Mouse (Mus musculus) forebrain, embryonic 12.5 days (tissue): ENCODE data around the gene Chmp4b. TPM values are rescaled to one million over a fixed set of nuclear protein-coding genes. Genes with fewer than 3 reads are reported as not detected.

Source experiments
- ATAC-seq: fragments of 200-750 bp; cut with Nextera tagmentation; 2 replicates; pipeline ENCODE4 v1.8.0; 2017; ENCODE audit warnings: moderate TSS enrichment; ENCODE audit not compliant: low FRiP score
- H3K27ac ChIP-seq: fragments of 300-500 bp; sonication (generic); 2 replicates; pipeline ENCODE4 v1.5.1; 2016; ENCODE audit warnings: mild to moderate bottlenecking
- H3K27me3 ChIP-seq: fragments of 300-500 bp; sonication (generic); 2 replicates; pipeline ENCODE4 v1.6.1; 2016; ENCODE audit warnings: mild to moderate bottlenecking
- H3K36me3 ChIP-seq: fragments of 300-500 bp; sonication (generic); replicated peaks from 2 replicates; pipeline ENCODE4 v1.6.1; 2016; ENCODE audit warnings: mild to moderate bottlenecking
- H3K4me1 ChIP-seq: fragments of 300-500 bp; sonication (generic); 2 replicates; pipeline ENCODE4 v1.6.1; 2016
- H3K4me2 ChIP-seq: fragments of 300-500 bp; sonication (generic); 2 replicates; pipeline ENCODE4 v1.6.1; 2016; ENCODE audit warnings: mild to moderate bottlenecking, moderate library complexity
- H3K4me3 ChIP-seq: fragments of 300-500 bp; sonication (generic); replicated peaks from 2 replicates; pipeline ENCODE4 v1.5.1; 2016; ENCODE audit warnings: mild to moderate bottlenecking
- H3K9ac ChIP-seq: fragments of 300-500 bp; sonication (generic); 2 replicates; pipeline ENCODE4 v1.6.1; 2016; ENCODE audit warnings: mild to moderate bottlenecking
- H3K9me3 ChIP-seq: fragments of 300-500 bp; sonication (generic); 2 replicates; pipeline ENCODE4 v1.6.1; 2016
- WGBS: fragments of 180-500 bp; shearing (Covaris S2); methylation state at CpG from one replicate; pipeline ENCODE4 v1.1.7; 2016; 5-methylcytosine and 5-hydroxymethylcytosine counted together
- polyA plus RNA-seq: library from polyadenylated mRNA; unstranded; fragments of >200 nt; fragmentation: Nextera tagmentation; extraction: Ambion mirVana; gene quantifications from 2 replicates; pipeline ENCODE4 v1.2.1, GENCODE M21; 2016

Chmp4b gene
- polyA plus RNA-seq, 1 experiment from 2014 or later = 21.8 TPM

DNA sequence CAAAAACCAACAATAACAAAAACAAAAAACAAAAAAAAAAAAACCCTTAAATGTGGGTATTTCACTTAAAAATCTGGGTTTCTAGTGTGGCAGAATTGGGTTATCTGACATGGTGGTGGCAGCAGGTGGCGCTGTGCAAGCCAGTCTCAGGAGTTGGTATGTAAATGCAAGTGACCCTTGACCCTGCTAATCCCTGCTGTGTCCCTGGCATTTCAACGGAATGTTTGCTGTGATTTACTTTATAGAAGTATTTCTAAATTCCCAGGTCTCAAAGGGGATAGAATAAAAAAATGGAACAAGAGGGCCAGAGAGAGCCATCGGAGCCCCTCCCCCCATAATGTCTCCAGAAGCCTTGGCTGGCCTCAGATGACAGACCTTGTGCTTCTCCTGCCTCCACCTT lies 3.4 kb upstream of the Chmp4b start:
- no peak overlapping the region for H3K27ac ChIP-seq
- 29% methylated on average over 3 of the region's 3 CpGs for WGBS
- ATAC-seq = no peak

DNA sequence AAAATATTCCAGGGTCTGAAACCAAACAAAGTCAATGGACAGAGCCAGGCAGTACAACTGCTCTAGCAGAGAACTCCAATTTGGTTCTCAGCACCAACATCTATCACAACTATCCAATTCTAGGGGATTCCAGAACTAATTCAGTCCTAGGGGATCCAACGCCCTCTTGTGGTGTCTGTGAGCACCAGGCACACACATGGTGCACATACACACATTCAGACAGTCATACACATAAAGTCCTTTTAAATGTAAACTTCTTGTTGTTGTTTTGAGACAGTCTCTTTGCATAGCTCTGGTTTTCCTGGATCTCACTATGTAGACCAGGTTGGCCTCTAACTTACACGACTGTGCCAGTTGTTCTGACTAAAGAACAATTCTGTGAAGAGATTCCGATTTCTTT lies 1.1 kb upstream of the Chmp4b start:
- 84% methylated on average over 3 of the region's 3 CpGs for WGBS

More for the DNA sequence above, 3.4 kb upstream of the Chmp4b start:
- Histone ChIP-seq H3K4me2 (no peak overlapping the region), H3K9ac (no peak overlapping the region), H3K4me3 (no peak overlapping the region), H3K9me3 (no peaks in the 10 kb centered on the region), H3K36me3 (peaks cover 33% of the 10 kb centered on the region), H3K27me3 (no peaks in the 10 kb centered on the region), H3K4me1 (peaks cover 3% of the 10 kb centered on the region; the same call in 1 of the 2 replicates)

DNA sequence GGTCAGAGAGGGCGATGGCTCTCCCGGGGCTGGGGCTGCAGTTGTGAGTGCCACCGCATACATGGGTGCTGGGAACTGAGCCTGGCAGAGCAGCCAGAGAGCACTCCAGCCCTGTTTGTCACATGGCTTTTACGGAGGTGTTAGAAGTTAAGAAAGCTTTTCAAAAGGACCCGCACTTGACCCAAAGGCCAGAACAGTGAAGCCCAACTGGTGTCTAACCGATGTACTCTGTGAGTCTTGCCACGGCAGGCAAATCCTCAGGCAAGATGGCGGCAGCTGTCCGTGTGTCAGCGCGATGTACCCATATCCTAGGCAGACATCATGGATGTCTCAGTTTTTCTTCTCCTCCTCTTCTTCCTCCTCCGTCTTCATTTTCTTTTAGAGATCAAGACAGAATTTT lies 3.5 kb downstream of the Chmp4b start:
- no peak for ATAC-seq
- Histone ChIP-seq H3K4me1 (peaks cover 24% of the 10 kb centered on the region), H3K4me3 (no peak overlapping the region), H3K9ac (no peak overlapping the region), H3K27me3 (no peaks in the 10 kb centered on the region), H3K27ac (no peak overlapping the region), H3K4me2 (no peak overlapping the region), H3K9me3 (no peaks in the 10 kb centered on the region), H3K36me3 (0 out of 2 replicates have a peak, but pooled peaks cover 3% of the 10 kb centered on the region)
- 94% methylated on average over 12 of the region's 12 CpGs for WGBS

More for the DNA sequence above, 1.1 kb upstream of the Chmp4b start:
- Histone ChIP-seq H3K4me1 (peaks cover 3% of the 10 kb centered on the region; the same call in 1 of the 2 replicates), H3K9ac (no peak overlapping the region), H3K4me3 (no peak overlapping the region), H3K27me3 (no peaks in the 10 kb centered on the region), H3K9me3 (no peaks in the 10 kb centered on the region), H3K27ac (no peak overlapping the region), H3K36me3 (peaks cover 15% of the 10 kb centered on the region), H3K4me2 (no peak overlapping the region)
- ATAC-seq = no peak

DNA sequence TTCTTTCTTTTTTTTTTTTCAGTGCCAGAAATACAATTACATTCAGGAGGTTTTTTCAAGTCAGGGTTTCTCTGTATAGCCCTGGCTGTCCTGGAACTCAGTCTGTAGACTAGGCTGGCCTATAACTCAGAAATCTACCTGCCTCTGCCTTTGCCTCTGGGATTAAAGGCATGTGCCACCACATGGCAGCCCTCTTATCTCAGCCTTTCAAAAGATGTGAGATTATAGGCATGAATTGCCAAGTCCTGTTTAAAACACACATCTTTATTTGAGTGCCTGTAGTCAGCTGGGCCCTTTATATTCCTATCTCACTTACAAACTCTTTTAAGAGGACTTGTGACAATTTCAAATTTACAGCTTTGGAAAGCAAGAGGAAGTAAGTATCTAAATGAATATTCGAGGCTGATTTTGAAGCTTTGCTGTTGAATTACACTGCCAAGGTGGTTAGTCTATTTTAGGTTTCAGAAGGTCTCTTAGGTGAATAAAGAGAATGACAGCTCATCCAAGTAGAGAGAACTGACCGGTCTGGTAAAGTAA lies 4.4 kb downstream of the Chmp4b start:
- H3K27me3 ChIP-seq = no peaks in the 10 kb centered on the region
- no peak for ATAC-seq
- peaks cover 28% of the 10 kb centered on the region for H3K4me1 ChIP-seq
- peaks cover 10% of the 10 kb centered on the region for H3K36me3 ChIP-seq
- no peak overlapping the region for H3K27ac ChIP-seq
- no peak overlapping the region for H3K4me3 ChIP-seq
- no peak overlapping the region for H3K9ac ChIP-seq
- H3K9me3 ChIP-seq = no peaks in the 10 kb centered on the region
- WGBS = 87% methylated on average over 2 of the region's 2 CpGs
- peak overlapping the region; percentile 47; the same call in 1 of the 2 replicates for H3K4me2 ChIP-seq

DNA sequence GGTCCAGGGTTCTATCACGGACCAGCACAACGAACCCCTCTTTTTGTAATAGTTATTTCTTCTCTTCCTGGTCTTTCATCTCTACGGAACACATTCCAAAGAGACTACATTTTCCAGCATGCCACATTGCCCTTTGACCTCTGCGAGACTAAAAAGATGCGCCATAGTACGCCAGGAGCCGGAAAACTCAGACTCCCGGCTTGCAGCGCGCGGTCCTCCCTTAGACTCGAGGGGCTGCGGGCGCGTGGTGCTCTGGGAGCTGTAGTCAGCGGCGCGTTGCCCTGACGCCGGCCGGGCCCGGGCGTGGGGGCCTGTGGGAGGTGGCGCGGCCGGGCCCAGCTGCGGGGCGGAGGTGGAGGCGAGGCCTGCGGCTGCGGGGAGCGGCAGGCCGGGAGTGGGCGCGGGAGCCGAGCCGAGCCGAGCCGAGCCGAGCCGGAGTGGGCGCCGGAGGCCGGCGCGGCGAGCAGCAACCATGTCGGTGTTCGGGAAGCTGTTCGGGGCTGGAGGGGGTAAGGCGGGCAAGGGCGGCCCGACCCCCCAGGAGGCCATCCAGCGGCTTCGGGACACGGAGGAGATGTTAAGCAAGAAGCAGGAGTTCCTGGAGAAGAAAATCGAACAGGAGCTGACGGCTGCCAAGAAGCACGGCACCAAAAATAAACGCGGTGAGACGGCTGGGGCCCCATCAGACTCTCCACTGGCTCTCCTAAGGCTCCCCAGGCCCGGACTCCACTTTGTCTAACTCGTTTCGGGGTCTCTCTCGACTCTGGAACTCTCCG lies 5.4 kb downstream of the Chmp4b start:
- H3K36me3 ChIP-seq = peaks cover 18% of the 10 kb centered on the region
- peak overlapping the region; percentile 90 for H3K4me3 ChIP-seq
- H3K27ac ChIP-seq = peak overlapping the region; percentile 71
- ATAC-seq = peak; percentile 100
- no peaks in the 10 kb centered on the region for H3K9me3 ChIP-seq
- peak overlapping the region; percentile 98 for H3K4me2 ChIP-seq
- WGBS = under 1% methylated on average over 54 of the region's 67 CpGs
- H3K4me1 ChIP-seq = peaks cover 28% of the 10 kb centered on the region
- no peaks in the 10 kb centered on the region for H3K27me3 ChIP-seq
- peak overlapping the region; percentile 96 for H3K9ac ChIP-seq

DNA sequence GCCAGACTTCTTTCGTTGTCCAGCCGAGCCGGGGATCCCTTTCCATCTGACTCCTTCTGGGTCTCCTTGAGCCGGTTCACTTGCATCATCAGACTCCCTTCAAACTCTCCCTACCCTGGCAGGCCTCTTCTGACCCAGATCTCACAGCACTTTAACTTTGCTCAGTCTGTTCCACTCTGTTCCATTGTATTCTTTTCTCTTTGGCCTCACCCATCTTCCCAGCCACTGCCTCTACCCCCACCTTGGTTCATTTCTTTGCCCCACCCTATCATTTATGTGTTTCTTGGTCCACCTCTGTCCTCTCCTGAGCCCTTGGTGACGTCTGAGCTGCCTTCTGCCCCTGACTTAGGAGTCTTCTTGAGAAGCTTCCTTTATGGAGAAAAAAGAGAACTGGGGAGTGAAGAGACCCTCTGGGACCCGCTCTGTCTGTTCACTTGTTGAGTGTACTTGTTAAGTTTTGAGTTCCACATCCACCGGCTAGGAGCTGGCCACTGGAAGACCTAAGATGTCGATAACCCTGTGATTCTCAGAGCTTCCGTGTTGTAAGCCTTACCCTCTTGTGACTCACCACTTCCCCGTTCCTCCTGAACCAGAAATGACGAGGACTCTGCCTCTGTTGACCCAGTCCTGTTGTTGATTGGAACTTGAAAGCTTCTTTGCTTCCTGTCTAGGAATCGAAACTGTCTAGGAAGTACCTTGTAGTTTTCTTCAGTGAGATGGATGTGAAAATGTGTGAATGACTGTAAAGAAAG lies 6.2 kb downstream of the Chmp4b start:
- no peak; the same call in 1 of the 2 replicates for ATAC-seq
- H3K36me3 ChIP-seq = peaks cover 18% of the 10 kb centered on the region
- peak overlapping the region; percentile 90 for H3K4me3 ChIP-seq
- no peaks in the 10 kb centered on the region for H3K9me3 ChIP-seq
- no peaks in the 10 kb centered on the region for H3K27me3 ChIP-seq
- peaks cover 28% of the 10 kb centered on the region for H3K4me1 ChIP-seq
- H3K27ac ChIP-seq = peak overlapping the region; percentile 71
- peak overlapping the region; percentile 96 for H3K9ac ChIP-seq
- peak overlapping the region; percentile 98 for H3K4me2 ChIP-seq
- WGBS = 23% methylated on average over 12 of the region's 12 CpGs

DNA sequence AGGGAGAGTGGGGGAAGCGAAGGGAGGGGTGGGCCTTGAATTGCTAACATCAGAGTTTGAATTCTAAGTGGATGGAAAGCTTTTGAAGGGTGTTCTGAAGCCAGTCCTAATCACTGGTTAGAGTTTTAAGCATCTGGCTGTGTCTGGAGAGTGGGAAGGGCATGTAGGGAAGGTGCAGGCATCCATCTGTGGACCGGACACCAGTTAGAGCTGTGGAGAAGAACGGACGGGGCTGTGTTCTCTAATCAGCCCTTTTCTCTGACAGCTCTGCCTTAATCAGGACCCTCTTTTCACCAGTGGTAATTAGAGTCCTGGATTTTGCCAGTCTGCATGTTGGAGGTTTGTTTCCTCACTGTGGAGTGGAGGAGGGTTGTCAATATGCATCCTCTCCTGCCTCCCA lies 7.6 kb downstream of the Chmp4b start:
- H3K9ac ChIP-seq = peak overlapping the region; percentile 33; the same call in 1 of the 2 replicates
- H3K4me3 ChIP-seq = no peak overlapping the region

DNA sequence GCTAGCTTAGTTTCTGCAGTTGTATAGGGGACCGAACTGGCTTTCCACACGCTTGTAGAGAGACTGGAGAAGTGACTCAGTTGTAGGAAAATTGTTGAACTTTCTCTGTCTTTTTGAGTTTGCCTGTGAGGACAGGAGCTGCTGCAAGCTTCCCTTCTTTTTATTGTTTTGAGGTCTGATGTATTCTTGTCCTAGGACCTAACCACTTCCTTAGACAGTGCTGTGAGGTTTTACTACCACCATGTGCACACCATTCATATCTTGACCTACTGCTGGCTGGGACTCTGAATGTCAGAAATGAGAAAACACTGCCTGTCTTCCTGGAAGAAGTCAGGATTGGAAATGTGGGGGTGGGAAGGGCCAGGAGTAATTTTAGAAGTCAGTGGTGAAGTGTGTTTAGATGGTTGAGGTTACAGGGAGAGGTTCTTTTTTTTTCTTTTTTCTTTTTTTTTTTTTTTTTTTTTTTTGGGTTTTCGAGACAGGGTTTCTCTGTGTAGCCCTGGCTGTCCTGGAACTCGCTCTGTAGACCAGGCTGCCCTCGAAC lies 8.1 kb downstream of the Chmp4b start:
- no peaks in the 10 kb centered on the region for H3K27me3 ChIP-seq
- H3K4me3 ChIP-seq = no peak overlapping the region
- peak overlapping the region; percentile 98 for H3K4me2 ChIP-seq
- no peaks in the 10 kb centered on the region for H3K9me3 ChIP-seq
- H3K36me3 ChIP-seq = peaks cover 18% of the 10 kb centered on the region
- H3K9ac ChIP-seq = peak overlapping the region; percentile 33; the same call in 1 of the 2 replicates
- no peak for ATAC-seq
- WGBS = 79% methylated on average over 4 of the region's 5 CpGs
- peak overlapping the region; percentile 37; the same call in 1 of the 2 replicates for H3K27ac ChIP-seq
- H3K4me1 ChIP-seq = peaks cover 28% of the 10 kb centered on the region

More for the DNA sequence above, 7.6 kb downstream of the Chmp4b start:
- Histone ChIP-seq H3K9me3 (no peaks in the 10 kb centered on the region), H3K4me2 (peak overlapping the region; percentile 98), H3K36me3 (peaks cover 18% of the 10 kb centered on the region), H3K27me3 (no peaks in the 10 kb centered on the region), H3K4me1 (peaks cover 28% of the 10 kb centered on the region), H3K27ac (peak overlapping the region; percentile 37; the same call in 1 of the 2 replicates)
- ATAC-seq = no peak
- WGBS = 69% methylated on average over 4 of the region's 4 CpGs

DNA sequence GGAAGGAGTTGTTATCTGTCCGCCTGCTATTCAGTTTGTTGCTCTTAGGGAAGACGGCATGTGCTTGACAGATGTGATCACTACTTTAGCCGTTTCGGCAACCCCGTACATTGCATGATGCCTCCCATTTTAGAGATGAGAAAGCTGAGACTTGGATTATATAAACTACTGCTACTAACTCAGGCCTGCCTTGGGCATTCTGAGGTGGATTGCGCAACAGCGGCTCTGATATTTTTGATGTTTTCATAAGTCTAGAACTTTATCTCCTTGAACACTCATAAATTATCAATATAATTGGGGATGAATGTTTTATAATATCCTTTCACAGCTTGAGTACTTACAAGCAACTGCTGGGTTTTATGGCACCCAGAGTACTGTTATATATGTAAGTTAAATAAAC lies 17.2 kb downstream of the Chmp4b start:
- no peak overlapping the region for H3K27ac ChIP-seq
- no peaks in the 10 kb centered on the region for H3K9me3 ChIP-seq
- no peak for ATAC-seq
- H3K4me3 ChIP-seq = no peak overlapping the region
- 96% methylated on average over 7 of the region's 7 CpGs for WGBS
- H3K4me1 ChIP-seq = no peaks in the 10 kb centered on the region
- H3K27me3 ChIP-seq = no peaks in the 10 kb centered on the region
- H3K9ac ChIP-seq = no peak overlapping the region
- H3K36me3 ChIP-seq = 0 out of 2 replicates have a peak, but pooled peaks cover 11% of the 10 kb centered on the region
- H3K4me2 ChIP-seq = no peak overlapping the region

DNA sequence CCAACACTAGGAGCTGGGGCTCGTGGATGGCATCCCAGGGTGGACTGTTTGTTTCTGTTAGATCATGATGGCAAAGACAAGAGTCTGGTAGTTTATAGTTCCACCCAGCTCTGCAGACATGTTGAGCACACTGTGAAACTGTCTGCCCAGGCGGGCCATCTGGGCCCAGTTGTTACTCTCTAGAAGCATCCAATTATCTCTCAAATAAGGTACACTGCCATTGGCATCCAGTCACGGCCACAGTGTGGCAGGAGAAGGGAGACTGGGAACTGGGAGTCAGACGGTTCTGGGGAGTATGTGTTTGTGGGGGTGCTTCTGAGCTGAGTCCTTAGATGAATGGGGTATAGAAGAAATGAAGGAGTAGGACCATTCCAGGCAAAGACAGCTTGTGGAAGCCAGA lies 18.6 kb downstream of the Chmp4b start:
- ATAC-seq = no peak
- WGBS = 83% methylated on average over 4 of the region's 4 CpGs
- Histone ChIP-seq H3K36me3 (0 out of 2 replicates have a peak, but pooled peaks cover 11% of the 10 kb centered on the region), H3K4me1 (no peaks in the 10 kb centered on the region), H3K27me3 (no peaks in the 10 kb centered on the region), H3K4me2 (no peak overlapping the region), H3K9me3 (no peaks in the 10 kb centered on the region), H3K27ac (no peak overlapping the region), H3K4me3 (no peak overlapping the region), H3K9ac (no peak overlapping the region)

DNA sequence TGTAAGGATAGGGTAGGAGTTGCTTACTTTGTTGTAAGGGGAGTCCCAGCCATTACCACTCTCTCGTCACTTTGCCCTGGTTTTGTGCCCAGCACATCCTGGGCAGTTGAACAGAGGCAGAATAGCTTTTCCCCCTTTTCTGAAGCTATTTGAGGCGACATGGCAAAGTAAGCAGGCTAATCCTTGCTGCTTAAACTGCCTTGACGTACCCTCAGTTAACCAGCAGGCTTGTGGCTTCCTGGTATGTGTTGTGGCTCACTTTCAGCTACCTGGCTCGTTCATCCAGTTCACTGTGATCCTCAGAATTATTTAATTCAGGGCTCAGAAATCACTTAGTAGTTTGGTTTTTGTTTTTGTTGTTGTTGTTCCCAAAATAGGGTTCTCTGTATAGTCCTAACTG lies 19.2 kb downstream of the Chmp4b start:
- H3K9ac ChIP-seq = no peak overlapping the region
- H3K9me3 ChIP-seq = no peaks in the 10 kb centered on the region
- no peak for ATAC-seq
- H3K4me3 ChIP-seq = no peak overlapping the region
- 0 out of 2 replicates have a peak, but pooled peaks cover 11% of the 10 kb centered on the region for H3K36me3 ChIP-seq
- H3K27me3 ChIP-seq = no peaks in the 10 kb centered on the region
- no peak overlapping the region for H3K27ac ChIP-seq
- no peak overlapping the region for H3K4me2 ChIP-seq
- H3K4me1 ChIP-seq = no peaks in the 10 kb centered on the region
- 82% methylated on average over 4 of the region's 4 CpGs for WGBS

DNA sequence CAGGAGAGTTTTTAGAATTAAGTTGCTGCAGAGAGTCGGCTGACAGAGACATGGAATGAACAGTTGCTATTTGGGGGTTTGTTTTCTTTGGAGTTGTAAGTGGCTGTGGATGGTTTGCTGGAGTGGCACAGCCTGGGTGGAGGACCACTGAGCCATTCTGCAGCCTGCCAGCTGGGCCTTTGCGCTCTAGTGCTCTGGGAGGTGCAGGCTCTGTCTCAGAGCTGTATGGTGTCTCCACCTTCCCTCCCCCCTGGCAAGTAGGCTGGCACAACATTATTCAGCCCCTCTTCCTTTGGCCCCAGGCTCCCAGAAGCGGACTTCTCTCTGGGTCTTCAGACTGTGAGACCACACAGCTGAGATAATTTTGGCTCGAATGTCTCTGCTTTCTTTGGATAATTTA lies 22.5 kb downstream of the Chmp4b start:
- Histone ChIP-seq H3K9ac (no peak overlapping the region), H3K4me3 (no peak overlapping the region), H3K27ac (no peak overlapping the region), H3K27me3 (no peaks in the 10 kb centered on the region), H3K4me1 (peaks cover 21% of the 10 kb centered on the region), H3K4me2 (no peak overlapping the region), H3K9me3 (no peaks in the 10 kb centered on the region), H3K36me3 (0 out of 2 replicates have a peak, but pooled peaks cover 8% of the 10 kb centered on the region)
- ATAC-seq = no peak
- 86% methylated on average over 4 of the region's 4 CpGs for WGBS
